Mouse (Mus musculus): ENCODE measurements around the gene Il21r. TPM values are rescaled to one million over a fixed set of nuclear protein-coding genes. Genes with fewer than 3 reads are reported as not detected.

Gene Il21r
- polyA plus RNA-seq, 1 experiment = 0.59 TPM

DNA sequence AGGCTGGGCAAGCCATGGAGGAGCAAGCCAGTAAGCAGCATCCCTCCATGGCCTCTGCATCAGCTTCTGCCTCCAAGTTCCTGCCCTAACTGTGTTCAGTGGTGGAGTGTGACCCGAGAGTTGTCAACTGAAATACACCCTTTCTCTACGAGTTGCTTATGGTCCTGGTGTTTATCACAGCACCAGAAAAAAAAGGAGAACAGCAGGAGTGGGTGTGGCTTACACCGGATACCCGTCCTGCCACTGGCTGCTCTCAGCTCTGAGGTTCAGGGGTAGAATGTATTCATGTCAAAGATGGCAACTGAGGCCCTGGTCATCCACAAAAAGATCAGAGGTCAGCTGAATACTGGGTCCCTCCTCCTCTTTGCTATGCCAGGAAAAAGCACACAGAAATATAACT lies 16.8 kb downstream of the Il21r start:
- Histone ChIP-seq H3ac (ENCODE audit: control insufficient read depth, insufficient read length) (no peak overlapping the region), H3K27me3 (ENCODE audit: control insufficient read depth, insufficient read depth, insufficient read length) (peaks cover 4% of the 10 kb centered on the region), H3K4me3 (no peak overlapping the region), H3K36me3 (ENCODE audit: control insufficient read depth, insufficient read depth) (no peaks in the 10 kb centered on the region), H3K79me2 (ENCODE audit: control insufficient read depth, insufficient read depth) (no peaks in the 10 kb centered on the region), H3K4me2 (ENCODE audit: low read depth) (no peak overlapping the region)
- no peak for TF ChIP-seq POLR2AphosphoS2 (IDR thresholded peaks at IDR 0.05; ENCODE audit: insufficient read length, low read depth)

DNA sequence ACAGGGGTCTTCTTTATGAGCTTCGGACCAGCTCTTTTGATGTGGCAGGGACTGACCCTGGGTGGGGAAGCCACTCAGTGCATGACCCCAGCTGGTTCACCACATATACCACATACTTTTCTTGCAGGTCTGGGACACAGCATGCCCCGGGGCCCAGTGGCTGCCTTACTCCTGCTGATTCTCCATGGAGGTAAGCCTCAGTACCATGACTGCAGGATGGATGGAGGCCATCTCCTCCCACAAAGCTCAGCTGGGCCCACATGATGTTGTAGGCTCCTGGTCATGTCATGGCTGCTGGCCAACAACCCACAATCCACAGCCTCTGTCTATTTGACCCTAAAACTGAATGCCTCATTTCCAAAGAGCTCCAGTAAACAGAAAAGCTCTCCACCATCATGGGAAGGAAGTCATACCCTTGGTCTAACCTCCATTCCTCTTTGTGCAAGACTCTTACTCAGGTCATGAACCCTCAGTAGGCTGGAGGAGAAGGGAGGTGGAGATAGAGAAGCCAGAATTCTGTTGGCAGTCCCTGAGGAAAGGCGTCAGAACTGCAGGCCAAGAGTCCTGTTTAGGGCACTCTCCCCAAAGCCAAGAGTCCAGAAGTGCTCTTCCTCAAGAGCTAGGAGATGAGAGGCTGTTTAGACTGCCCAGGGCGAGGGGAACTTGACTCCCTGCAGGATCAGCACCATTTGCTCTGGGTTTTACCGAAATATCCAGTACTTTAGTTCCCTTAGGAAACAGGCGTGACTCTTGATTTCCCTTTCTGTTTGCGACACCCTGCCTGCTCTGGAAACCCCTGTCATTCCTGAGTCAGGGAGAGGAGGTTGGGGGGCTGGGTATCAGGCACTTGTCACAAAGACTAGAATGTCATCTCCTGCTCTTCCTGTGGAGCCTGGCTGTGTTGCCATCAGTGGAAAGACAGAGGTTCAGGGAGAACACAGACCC lies 19.8 kb downstream of the Il21r start:
- Histone ChIP-seq H3K36me3 (ENCODE audit: control insufficient read depth, insufficient read depth) (no peaks in the 10 kb centered on the region), H3K27me3 (ENCODE audit: control insufficient read depth, insufficient read depth, insufficient read length) (peaks cover 23% of the 10 kb centered on the region), H3K4me3 (no peak overlapping the region), H3K79me2 (ENCODE audit: control insufficient read depth, insufficient read depth) (no peaks in the 10 kb centered on the region), H3K4me2 (ENCODE audit: low read depth) (no peak overlapping the region), H3ac (ENCODE audit: control insufficient read depth, insufficient read length) (no peak overlapping the region)
- TF ChIP-seq SRF (IDR thresholded peaks at IDR 0.05; ENCODE audit: control insufficient read depth, insufficient read length, low read depth) = no peak
- TF ChIP-seq MYOD1 (IDR thresholded peaks at IDR 0.05; ENCODE audit: control insufficient read depth in 1 of 3, insufficient read length in 2 of 3, low read depth in 2 of 3) = no peak
- no peak for TF ChIP-seq TCF3 (IDR thresholded peaks at IDR 0.05; ENCODE audit: insufficient read length, low read depth)
- no peak for TF ChIP-seq E2F4 (IDR thresholded peaks at IDR 0.05; ENCODE audit: insufficient read depth)
- no peak for TF ChIP-seq USF1 (IDR thresholded peaks at IDR 0.05; ENCODE audit: low read depth)
- TF ChIP-seq MYOG (IDR thresholded peaks at IDR 0.05; ENCODE audit: control insufficient read depth in 1 of 3, insufficient read depth in 1 of 3, insufficient read length in 2 of 3, low read depth in 2 of 3) = no peak
- TF ChIP-seq TCF12 (IDR thresholded peaks at IDR 0.05; ENCODE audit: insufficient read depth, poor library complexity, severe bottlenecking) = no peak

DNA sequence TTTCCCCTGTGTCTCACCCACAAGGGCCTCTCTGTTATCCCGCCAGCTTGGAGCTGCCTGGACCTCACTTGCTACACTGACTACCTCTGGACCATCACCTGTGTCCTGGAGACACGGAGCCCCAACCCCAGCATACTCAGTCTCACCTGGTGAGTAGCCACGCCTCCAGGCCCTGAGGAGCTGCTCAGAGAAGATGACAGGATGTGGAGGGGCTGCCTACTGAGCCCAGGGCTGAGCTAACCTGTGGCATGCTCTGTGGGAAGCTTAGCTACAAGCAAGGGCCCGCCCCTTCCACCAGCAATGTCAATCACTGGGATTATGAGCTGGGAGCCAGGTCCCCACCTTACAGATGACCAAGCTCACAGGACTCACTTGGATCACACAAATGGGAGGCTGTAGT lies 22.0 kb downstream of the Il21r start:
- Histone ChIP-seq H3ac (ENCODE audit: control insufficient read depth, insufficient read length) (no peak overlapping the region), H3K4me2 (ENCODE audit: low read depth) (no peak overlapping the region), H3K27me3 (ENCODE audit: control insufficient read depth, insufficient read depth, insufficient read length) (peaks cover 29% of the 10 kb centered on the region), H3K36me3 (ENCODE audit: control insufficient read depth, insufficient read depth) (no peaks in the 10 kb centered on the region), H3K4me3 (no peak overlapping the region), H3K79me2 (ENCODE audit: control insufficient read depth, insufficient read depth) (no peaks in the 10 kb centered on the region)
- TF ChIP-seq CEBPB (IDR thresholded peaks at IDR 0.05; ENCODE audit: insufficient read depth, poor library complexity, severe bottlenecking) (no peak), MYOG (IDR thresholded peaks at IDR 0.05; ENCODE audit: control insufficient read depth in 1 of 3, insufficient read depth in 1 of 3, insufficient read length in 2 of 3, low read depth in 2 of 3) (no peak), MAX (IDR thresholded peaks at IDR 0.05; ENCODE audit: low read depth) (no peak), POLR2AphosphoS2 (IDR thresholded peaks at IDR 0.05; ENCODE audit: insufficient read length, low read depth) (no peak), TCF3 (IDR thresholded peaks at IDR 0.05; ENCODE audit: insufficient read length, low read depth) (no peak), USF1 (IDR thresholded peaks at IDR 0.05; ENCODE audit: low read depth) (no peak), POLR2A (IDR thresholded peaks at IDR 0.05; ENCODE audit: insufficient read length, low read depth) (no peak), E2F4 (IDR thresholded peaks at IDR 0.05; ENCODE audit: insufficient read depth) (no peak), TCF12 (IDR thresholded peaks at IDR 0.05; ENCODE audit: insufficient read depth, poor library complexity, severe bottlenecking) (no peak), MYOD1 (IDR thresholded peaks at IDR 0.05; ENCODE audit: control insufficient read depth in 1 of 3, insufficient read length in 2 of 3, low read depth in 2 of 3) (no peak), SRF (IDR thresholded peaks at IDR 0.05; ENCODE audit: control insufficient read depth, insufficient read length, low read depth) (no peak), REST (IDR thresholded peaks at IDR 0.05; ENCODE audit: insufficient read depth, insufficient read length) (no peak)

DNA sequence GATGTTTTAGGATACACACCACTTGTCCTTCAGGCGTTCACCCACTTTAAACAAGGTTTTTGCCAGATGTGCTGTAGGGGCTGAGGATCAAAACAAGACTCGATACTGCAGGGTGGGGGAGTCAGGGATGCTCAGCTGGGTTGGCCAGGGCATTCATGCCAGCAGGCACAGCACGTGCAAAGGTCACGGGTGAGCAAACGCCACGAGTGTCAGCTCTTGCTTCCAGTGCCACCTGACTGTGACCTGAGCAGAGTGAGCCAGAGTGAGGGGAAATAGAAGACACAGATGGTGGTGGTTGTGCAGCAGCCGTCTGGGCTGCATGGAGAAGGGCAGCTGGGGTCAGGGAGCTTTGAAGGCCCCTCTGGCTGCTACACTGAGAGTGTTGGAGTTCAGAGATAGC lies 22.6 kb downstream of the Il21r start:
- Histone ChIP-seq H3K4me2 (ENCODE audit: low read depth) (no peak overlapping the region), H3K36me3 (ENCODE audit: control insufficient read depth, insufficient read depth) (no peaks in the 10 kb centered on the region), H3ac (ENCODE audit: control insufficient read depth, insufficient read length) (no peak overlapping the region), H3K79me2 (ENCODE audit: control insufficient read depth, insufficient read depth) (no peaks in the 10 kb centered on the region), H3K27me3 (ENCODE audit: control insufficient read depth, insufficient read depth, insufficient read length) (peaks cover 29% of the 10 kb centered on the region), H3K4me3 (no peak overlapping the region)
- TF ChIP-seq TCF12 (IDR thresholded peaks at IDR 0.05; ENCODE audit: insufficient read depth, poor library complexity, severe bottlenecking) = no peak
- no peak for TF ChIP-seq MAX (IDR thresholded peaks at IDR 0.05; ENCODE audit: low read depth)
- no peak for TF ChIP-seq CEBPB (IDR thresholded peaks at IDR 0.05; ENCODE audit: insufficient read depth, poor library complexity, severe bottlenecking)

DNA sequence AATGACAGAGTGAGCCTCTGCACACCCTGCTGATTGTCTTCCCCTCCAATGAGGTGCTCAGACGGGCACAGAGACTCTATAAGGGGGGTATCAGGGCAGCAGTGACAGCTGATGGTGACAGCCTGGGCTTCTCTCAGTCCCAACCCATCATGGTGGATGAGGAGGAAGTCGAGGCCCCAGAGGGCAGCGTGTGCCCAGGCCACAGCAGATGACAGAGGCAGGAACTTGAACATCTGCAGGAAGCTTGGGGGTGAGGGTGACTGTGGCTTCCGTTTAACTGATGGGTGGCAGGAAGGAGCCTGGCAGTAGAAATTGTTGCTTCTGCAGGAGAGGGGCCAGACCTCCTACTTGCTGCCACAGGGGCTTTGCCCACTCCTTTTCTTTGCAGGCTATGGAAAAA lies 27.1 kb downstream of the Il21r start:
- no peak overlapping the region for H3K4me2 ChIP-seq (ENCODE audit: low read depth)
- H3K27me3 ChIP-seq (ENCODE audit: control insufficient read depth, insufficient read depth, insufficient read length) = peaks cover 24% of the 10 kb centered on the region
- no peak for TF ChIP-seq MAX (IDR thresholded peaks at IDR 0.05; ENCODE audit: low read depth)
- no peak for TF ChIP-seq POLR2A (IDR thresholded peaks at IDR 0.05; ENCODE audit: insufficient read length, low read depth)
- no peak for TF ChIP-seq POLR2AphosphoS2 (IDR thresholded peaks at IDR 0.05; ENCODE audit: insufficient read length, low read depth)
- TF ChIP-seq TCF12 (IDR thresholded peaks at IDR 0.05; ENCODE audit: insufficient read depth, poor library complexity, severe bottlenecking) = no peak
- no peak for TF ChIP-seq MYOD1 (IDR thresholded peaks at IDR 0.05; ENCODE audit: control insufficient read depth in 1 of 3, insufficient read length in 2 of 3, low read depth in 2 of 3)
- TF ChIP-seq E2F4 (IDR thresholded peaks at IDR 0.05; ENCODE audit: insufficient read depth) = no peak
- TF ChIP-seq TCF3 (IDR thresholded peaks at IDR 0.05; ENCODE audit: insufficient read length, low read depth) = no peak
- TF ChIP-seq REST (IDR thresholded peaks at IDR 0.05; ENCODE audit: insufficient read depth, insufficient read length) = no peak
- TF ChIP-seq USF1 (IDR thresholded peaks at IDR 0.05; ENCODE audit: low read depth) = no peak
- no peak for TF ChIP-seq SRF (IDR thresholded peaks at IDR 0.05; ENCODE audit: control insufficient read depth, insufficient read length, low read depth)

More for the DNA sequence above, 27.1 kb downstream of the Il21r start:
- no peak overlapping the region for H3ac ChIP-seq (ENCODE audit: control insufficient read depth, insufficient read length)
- H3K79me2 ChIP-seq (ENCODE audit: control insufficient read depth, insufficient read depth) = no peaks in the 10 kb centered on the region
- no peak overlapping the region for H3K4me3 ChIP-seq
- no peaks in the 10 kb centered on the region for H3K36me3 ChIP-seq (ENCODE audit: control insufficient read depth, insufficient read depth)
